Mouse (Mus musculus) neural tube, embryonic 11.5 days (tissue): ENCODE results near the gene Best2. TPM values are rescaled to one million over a fixed set of nuclear protein-coding genes. Genes with fewer than 3 reads are reported as not detected.

Experiments used
- ATAC-seq: fragments of 200-750 bp; cut with Nextera tagmentation; 2 replicates; pipeline ENCODE4 v1.8.0; 2017; ENCODE audit warnings: moderate number of reproducible peaks, mild to moderate bottlenecking, moderate TSS enrichment, moderate library complexity; ENCODE audit not compliant: insufficient read depth, low FRiP score, low TSS enrichment
- DNase-seq: peaks from one replicate; pipeline ENCODE4 v3.0.0-alpha.2; 2015; ENCODE audit warnings: low spot score
- H3K27ac ChIP-seq: fragments of 300-500 bp; sonication (generic); 2 replicates; pipeline ENCODE4 v1.5.1; 2014; ENCODE audit warnings: low read depth, mild to moderate bottlenecking, low read length
- H3K27me3 ChIP-seq: fragments of 300-500 bp; sonication (generic); 2 replicates; pipeline ENCODE4 v1.6.1; 2014; ENCODE audit warnings: mild to moderate bottlenecking, low read length, mixed read lengths; ENCODE audit not compliant: control insufficient read depth, insufficient read depth
- H3K36me3 ChIP-seq: fragments of 300-500 bp; sonication (generic); 2 replicates; pipeline ENCODE4 v1.6.1; 2014; ENCODE audit warnings: mild to moderate bottlenecking, low read length, moderate library complexity, mixed read lengths; ENCODE audit not compliant: control insufficient read depth, insufficient read depth
- H3K4me1 ChIP-seq: fragments of 300-500 bp; sonication (generic); 2 replicates; pipeline ENCODE4 v1.6.1; 2014; ENCODE audit warnings: low read length, mixed read lengths; ENCODE audit not compliant: control insufficient read depth, insufficient read depth
- H3K4me2 ChIP-seq: fragments of 300-500 bp; sonication (generic); 2 replicates; pipeline ENCODE4 v1.6.1; 2014; ENCODE audit warnings: low read depth, mild to moderate bottlenecking, moderate library complexity
- H3K4me3 ChIP-seq: fragments of 300-500 bp; sonication (generic); 2 replicates; pipeline ENCODE4 v1.5.1; 2014; ENCODE audit warnings: low read depth, low read length
- H3K9ac ChIP-seq: fragments of 300-500 bp; sonication (generic); 2 replicates; pipeline ENCODE4 v1.6.1; 2014; ENCODE audit warnings: mild to moderate bottlenecking, low read length
- H3K9me3 ChIP-seq: fragments of 300-500 bp; sonication (generic); 2 replicates; pipeline ENCODE4 v1.6.1; 2016; ENCODE audit warnings: low read length; ENCODE audit not compliant: control insufficient read depth
- WGBS: fragments of 180-500 bp; shearing (Covaris S2); extraction: QIAGEN DNeasy Blood & Tissue Kit; methylation state at CpG from one replicate; pipeline ENCODE4 v1.1.7; 2014; 5-methylcytosine and 5-hydroxymethylcytosine counted together
- polyA plus RNA-seq: library from polyadenylated mRNA; unstranded; fragments of >200 nt; fragmentation: Nextera tagmentation; extraction: Ambion mirVana; gene quantifications from 2 replicates; pipeline ENCODE4 v1.2.1, GENCODE M21; 2014

Gene Best2
- not detected in 2 replicates for polyA plus RNA-seq

- Histone ChIP-seq H3K4me2 (peak within 1 kb of the TSS; percentile 55), H3K27me3 (peaks cover 23% of the 10 kb centered on the region), H3K27ac (no peak within 1 kb of the TSS), H3K4me3 (peak within 1 kb of the TSS; percentile 21), H3K36me3 (peaks cover 10% of the 10 kb centered on the region), H3K4me1 (no peaks in the 10 kb centered on the region), H3K9ac (peak within 1 kb of the TSS; percentile 44), H3K9me3 (no peaks in the 10 kb centered on the region)
- 56% methylated on average over 2 of the region's 2 CpGs for WGBS
- ATAC-seq (no peak), DNase-seq (no peak)
Observed at GRCm38 (mm10) chr8:85014431-85014830, at the start of gene Best2. Best2 (minus strand) TSS chr8:85014531.

GRCm38 (mm10) chr8:85062603-85063002 is 48.3 kb upstream of the Best2 start:
- no peak overlapping the region for H3K9ac ChIP-seq
- H3K9me3 ChIP-seq, result no peaks in the 10 kb centered on the region
- H3K4me2 ChIP-seq, result no peak overlapping the region
- H3K36me3 ChIP-seq, result peaks cover 4% of the 10 kb centered on the region
- 97% methylated on average over 4 of the region's 4 CpGs for WGBS
- peaks cover 8% of the 10 kb centered on the region for H3K4me1 ChIP-seq
- no peak for DNase-seq
- H3K4me3 ChIP-seq, result no peak overlapping the region
- no peak for ATAC-seq
- H3K27me3 ChIP-seq, result no peaks in the 10 kb centered on the region
- H3K27ac ChIP-seq, result no peak overlapping the region

GRCm38 (mm10) chr8:85059879-85060616 is 45.7 kb upstream of the Best2 start, which contains the start of gene Fbxw9:
Fbxw9 (plus strand) TSS chr8:85060055.
- Histone ChIP-seq H3K36me3 (peaks cover 4% of the 10 kb centered on the region), H3K4me3 (peak within 1 kb of the TSS; percentile 75), H3K9me3 (no peaks in the 10 kb centered on the region), H3K4me2 (peak within 1 kb of the TSS; percentile 95), H3K27me3 (no peaks in the 10 kb centered on the region), H3K9ac (peak within 1 kb of the TSS; percentile 75), H3K4me1 (peaks cover 8% of the 10 kb centered on the region), H3K27ac (no peak within 1 kb of the TSS)
- peak; percentile 91 for DNase-seq
- ATAC-seq, result peak; percentile 93
- under 1% methylated on average over 52 of the region's 53 CpGs for WGBS

GRCm38 (mm10) chr8:85057367-85057766 is 43.0 kb upstream of the Best2 start:
- H3K27ac ChIP-seq, result no peak overlapping the region
- no peak overlapping the region for H3K4me2 ChIP-seq
- no peak overlapping the region for H3K9ac ChIP-seq
- H3K4me3 ChIP-seq, result no peak overlapping the region
- peaks cover 24% of the 10 kb centered on the region for H3K36me3 ChIP-seq
- no peaks in the 10 kb centered on the region for H3K9me3 ChIP-seq
- ATAC-seq, result no peak
- H3K4me1 ChIP-seq, result peaks cover 8% of the 10 kb centered on the region
- no peak for DNase-seq
- WGBS, result 87% methylated on average over 7 of the region's 7 CpGs
- no peaks in the 10 kb centered on the region for H3K27me3 ChIP-seq

- H3K36me3 ChIP-seq, result peaks cover 26% of the 10 kb centered on the region
- 92% methylated on average over 6 of the region's 6 CpGs for WGBS
- H3K27ac ChIP-seq, result no peak overlapping the region
- peaks cover 3% of the 10 kb centered on the region; the same call in 1 of the 2 replicates for H3K4me1 ChIP-seq
- DNase-seq, result no peak
- no peak overlapping the region for H3K4me3 ChIP-seq
- H3K9me3 ChIP-seq, result no peaks in the 10 kb centered on the region
- H3K9ac ChIP-seq, result no peak overlapping the region
- no peak for ATAC-seq
- H3K4me2 ChIP-seq, result no peak overlapping the region
- H3K27me3 ChIP-seq, result no peaks in the 10 kb centered on the region
Observed at GRCm38 (mm10) chr8:85043619-85044018, 29.3 kb upstream of the Best2 start.

- H3K9ac ChIP-seq, result peak overlapping the region; percentile 93
- ATAC-seq (no peak), DNase-seq (peak; percentile 48)
- no peaks in the 10 kb centered on the region for H3K9me3 ChIP-seq
- under 1% methylated on average over 57 of the region's 57 CpGs for WGBS
- peak overlapping the region; percentile 98 for H3K4me2 ChIP-seq
- H3K4me1 ChIP-seq, result peaks cover 14% of the 10 kb centered on the region; the same call in 1 of the 2 replicates
- H3K27me3 ChIP-seq, result no peaks in the 10 kb centered on the region
- peaks cover 13% of the 10 kb centered on the region for H3K36me3 ChIP-seq
- peak overlapping the region; percentile 98 for H3K27ac ChIP-seq
- H3K4me3 ChIP-seq, result peak overlapping the region; percentile 79
Observed at GRCm38 (mm10) chr8:85037681-85038531, 23.6 kb upstream of the Best2 start.

- DNase-seq (peak; percentile 69), ATAC-seq (peak; percentile 69)
- peak overlapping the region; percentile 93 for H3K9ac ChIP-seq
Observed at GRCm38 (mm10) chr8:85037366-85037680, 23.0 kb upstream of the Best2 start.

GRCm38 (mm10) chr8:85036718-85037365 is 22.5 kb upstream of the Best2 start, which contains the start of gene Tnpo2:
Tnpo2 (plus strand) TSS chr8:85036915.
- Histone ChIP-seq H3K27me3 (no peaks in the 10 kb centered on the region), H3K4me2 (peak within 1 kb of the TSS; percentile 98), H3K4me1 (peaks cover 14% of the 10 kb centered on the region; the same call in 1 of the 2 replicates), H3K9me3 (no peaks in the 10 kb centered on the region), H3K27ac (peak within 1 kb of the TSS; percentile 98), H3K9ac (peak within 1 kb of the TSS; percentile 93), H3K4me3 (peak within 1 kb of the TSS; percentile 79), H3K36me3 (peaks cover 14% of the 10 kb centered on the region)
- under 1% methylated on average over 59 of the region's 59 CpGs for WGBS
- DNase-seq, result peak; percentile 89
- peak; percentile 93 for ATAC-seq

More at GRCm38 (mm10) chr8:85037366-85037680, 23.0 kb upstream of the Best2 start:
- Histone ChIP-seq H3K36me3 (peaks cover 14% of the 10 kb centered on the region), H3K27me3 (no peaks in the 10 kb centered on the region), H3K27ac (peak overlapping the region; percentile 98), H3K4me2 (peak overlapping the region; percentile 98), H3K4me3 (peak overlapping the region; percentile 79), H3K9me3 (no peaks in the 10 kb centered on the region), H3K4me1 (peaks cover 14% of the 10 kb centered on the region; the same call in 1 of the 2 replicates)
- under 1% methylated on average over 14 of the region's 14 CpGs for WGBS
